Mouse (Mus musculus) ovary, postnatal 14 days (tissue): ENCODE data around the gene Ints3.
A peak's percentile ranks its signal among the peaks of the same experiment; 100 is the strongest.

Experiments
- DNase-seq: peaks from one replicate; pipeline ENCODE4 v3.0.0; 2022; ENCODE audit warnings: low spot score

The Ints3 gene

GRCm38 (mm10) chr3:90391004-90391403 is 42.4 kb downstream of the Ints3 start:
- no peak for DNase-seq

- DNase-seq = no peak
Observed at GRCm38 (mm10) chr3:90389511-90390490, 43.6 kb downstream of the Ints3 start, which contains the start of gene Slc27a3. TSS of gene Slc27a3 (minus strand) at chr3:90389938.

- peak; percentile 42 for DNase-seq
Observed at GRCm38 (mm10) chr3:90388726-90389510, 44.5 kb downstream of the Ints3 start.

GRCm38 (mm10) chr3:90388192-90388591 is 45.2 kb downstream of the Ints3 start:
- DNase-seq = no peak

- DNase-seq = no peak
Observed at GRCm38 (mm10) chr3:90387483-90387882, 45.9 kb downstream of the Ints3 start.

GRCm38 (mm10) chr3:90386817-90387216 is 46.6 kb downstream of the Ints3 start:
- no peak for DNase-seq

- no peak for DNase-seq
Observed at GRCm38 (mm10) chr3:90384851-90385375, 48.5 kb downstream of the Ints3 start.

GRCm38 (mm10) chr3:90383690-90384089 is 49.7 kb downstream of the Ints3 start:
- no peak for DNase-seq

GRCm38 (mm10) chr3:90381727-90382126 is 51.7 kb downstream of the Ints3 start:
- DNase-seq = no peak

- no peak for DNase-seq
Observed at GRCm38 (mm10) chr3:90378496-90378895, 54.9 kb downstream of the Ints3 start.

- DNase-seq = no peak
Observed at GRCm38 (mm10) chr3:90376247-90376585, 57.2 kb downstream of the Ints3 start.

GRCm38 (mm10) chr3:90375562-90376246 is 57.7 kb downstream of the Ints3 start:
- DNase-seq = no peak

- no peak for DNase-seq
Observed at GRCm38 (mm10) chr3:90374368-90374767, 59.1 kb downstream of the Ints3 start.

GRCm38 (mm10) chr3:90373432-90374028 is 59.9 kb downstream of the Ints3 start:
- peak; percentile 78 for DNase-seq

GRCm38 (mm10) chr3:90372817-90373216 is 60.6 kb downstream of the Ints3 start:
- no peak for DNase-seq

GRCm38 (mm10) chr3:90371857-90372256 is 61.6 kb downstream of the Ints3 start:
- DNase-seq = no peak

- no peak for DNase-seq
Observed at GRCm38 (mm10) chr3:90369041-90369440, 64.4 kb downstream of the Ints3 start.

- DNase-seq = no peak
Observed at GRCm38 (mm10) chr3:90367001-90367632, 66.3 kb downstream of the Ints3 start.

GRCm38 (mm10) chr3:90362346-90362745 is 71.1 kb downstream of the Ints3 start:
- no peak for DNase-seq

- no peak for DNase-seq
Observed at GRCm38 (mm10) chr3:90361476-90361875, 71.9 kb downstream of the Ints3 start.

GRCm38 (mm10) chr3:90359230-90359629 is 74.2 kb downstream of the Ints3 start:
- no peak for DNase-seq
